Mouse (Mus musculus) hindbrain, embryonic 13.5 days (tissue): ENCODE data around the gene Dyx1c1. TPM values are rescaled to one million over a fixed set of nuclear protein-coding genes. Genes with fewer than 3 reads are reported as not detected.

Source experiments
- ATAC-seq: fragments of 200-750 bp; cut with Nextera tagmentation; 2 replicates; pipeline ENCODE4 v1.8.0; 2017; ENCODE audit warnings: moderate TSS enrichment; ENCODE audit not compliant: low FRiP score
- H3K27ac ChIP-seq: fragments of 300-500 bp; sonication (generic); 2 replicates; pipeline ENCODE4 v1.5.1; 2015; ENCODE audit warnings: inconsistent platforms, mild to moderate bottlenecking, moderate library complexity
- H3K27me3 ChIP-seq: fragments of 300-500 bp; sonication (generic); 2 replicates; pipeline ENCODE4 v1.6.1; 2015; ENCODE audit warnings: mild to moderate bottlenecking, inconsistent platforms
- H3K36me3 ChIP-seq: fragments of 300-500 bp; sonication (generic); 2 replicates; pipeline ENCODE4 v1.6.1; 2015; ENCODE audit warnings: mild to moderate bottlenecking, inconsistent platforms
- H3K4me1 ChIP-seq: fragments of 300-500 bp; sonication (generic); replicated peaks from 2 replicates; pipeline ENCODE4 v1.6.1; 2015; ENCODE audit warnings: inconsistent platforms
- H3K4me2 ChIP-seq: fragments of 300-500 bp; sonication (generic); 2 replicates; pipeline ENCODE4 v1.6.1; 2015; ENCODE audit warnings: inconsistent platforms, mild to moderate bottlenecking, moderate library complexity
- H3K4me3 ChIP-seq: fragments of 300-500 bp; sonication (generic); 2 replicates; pipeline ENCODE4 v1.5.1; 2015; ENCODE audit warnings: mild to moderate bottlenecking, inconsistent platforms
- H3K9ac ChIP-seq: fragments of 300-500 bp; sonication (generic); 2 replicates; pipeline ENCODE4 v1.6.1; 2015; ENCODE audit warnings: mild to moderate bottlenecking, inconsistent platforms
- H3K9me3 ChIP-seq: fragments of 300-500 bp; sonication (generic); 2 replicates; pipeline ENCODE4 v1.6.1; 2016; ENCODE audit warnings: inconsistent platforms
- WGBS: fragments of 180-500 bp; shearing (Covaris S2); methylation state at CpG from one replicate; pipeline ENCODE4 v1.1.7; 2015; 5-methylcytosine and 5-hydroxymethylcytosine counted together
- polyA plus RNA-seq: library from polyadenylated mRNA; unstranded; fragments of >200 nt; fragmentation: Nextera tagmentation; extraction: Ambion mirVana; gene quantifications from 2 replicates; pipeline ENCODE4 v1.2.1, GENCODE M21; 2015

Gene Dyx1c1
- polyA plus RNA-seq, 1 experiment from 2014 or later = 3.0 TPM

- Histone ChIP-seq H3K4me2 (no peak overlapping the region), H3K9ac (no peak overlapping the region), H3K27ac (no peak overlapping the region), H3K36me3 (peaks cover 44% of the 10 kb centered on the region), H3K4me3 (no peak overlapping the region), H3K27me3 (no peaks in the 10 kb centered on the region), H3K9me3 (no peaks in the 10 kb centered on the region), H3K4me1 (no peaks in the 10 kb centered on the region)
- 92% methylated on average over 1 of the region's 1 CpGs for WGBS
- no peak for ATAC-seq
These were observed 11.6 kb upstream of the Dyx1c1 start for GRCm38 (mm10) chr9:72947010-72947409.

DNA sequence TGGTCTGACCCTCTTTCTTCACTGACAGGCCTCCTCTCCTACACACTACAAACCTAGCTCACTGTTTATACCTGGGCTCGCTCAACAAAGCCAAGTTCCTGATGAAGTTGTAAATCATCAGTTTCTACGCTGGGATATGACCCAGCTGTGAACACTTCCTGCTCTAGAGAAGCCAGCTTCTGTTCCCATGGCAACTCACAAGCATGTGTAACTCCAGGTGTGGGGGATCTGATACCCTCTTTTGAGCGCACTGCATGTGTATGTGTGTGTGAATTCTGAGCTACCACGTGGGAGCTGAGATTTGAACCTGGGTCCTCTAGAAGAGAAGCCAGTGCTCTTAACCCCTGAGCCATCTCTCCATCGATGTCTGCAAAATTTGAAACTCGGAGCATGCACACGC lies 9.0 kb upstream of the Dyx1c1 start:
- no peak overlapping the region for H3K4me2 ChIP-seq
- no peaks in the 10 kb centered on the region for H3K4me1 ChIP-seq
- H3K4me3 ChIP-seq = no peak overlapping the region
- H3K27ac ChIP-seq = no peak overlapping the region
- whole genome bisulfite sequencing = 82% methylated on average over 7 of the region's 7 CpGs
- no peaks in the 10 kb centered on the region for H3K9me3 ChIP-seq
- no peaks in the 10 kb centered on the region for H3K27me3 ChIP-seq
- no peak for ATAC-seq
- peaks cover 30% of the 10 kb centered on the region for H3K36me3 ChIP-seq
- no peak overlapping the region for H3K9ac ChIP-seq

DNA sequence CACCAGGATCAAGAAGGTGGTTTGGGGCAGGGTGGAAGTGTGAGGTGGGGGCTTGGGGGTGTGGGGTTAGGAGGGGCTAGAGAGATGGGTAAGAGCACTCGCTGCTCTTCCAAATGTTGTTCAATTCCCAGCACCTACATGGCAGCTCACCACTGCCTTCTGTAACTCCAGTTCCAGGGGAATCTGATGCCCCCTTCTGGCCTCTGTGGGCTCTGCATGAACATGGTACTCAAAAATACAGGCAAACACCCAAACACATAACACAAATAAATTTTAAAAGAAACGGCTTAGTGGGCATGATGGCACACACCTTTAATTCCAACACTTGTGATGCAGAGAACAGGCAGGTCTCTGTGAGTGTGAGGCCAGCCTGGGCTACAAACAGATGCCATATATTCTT lies 3.8 kb upstream of the Dyx1c1 start:
- H3K27ac ChIP-seq = no peak overlapping the region
- no peaks in the 10 kb centered on the region for H3K36me3 ChIP-seq
- H3K4me2 ChIP-seq = no peak overlapping the region
- H3K9me3 ChIP-seq = no peaks in the 10 kb centered on the region
- H3K27me3 ChIP-seq = no peaks in the 10 kb centered on the region
- no peak overlapping the region for H3K4me3 ChIP-seq
- peaks cover 11% of the 10 kb centered on the region for H3K4me1 ChIP-seq
- WGBS = 53% methylated on average over 2 of the region's 2 CpGs
- no peak overlapping the region for H3K9ac ChIP-seq
- ATAC-seq = no peak

GRCm38 (mm10) chr9:72955546-72955945 lies 3.0 kb upstream of the Dyx1c1 start:
- H3K9ac ChIP-seq = no peak overlapping the region
- H3K9me3 ChIP-seq = no peaks in the 10 kb centered on the region
- peaks cover 11% of the 10 kb centered on the region for H3K4me1 ChIP-seq
- H3K27me3 ChIP-seq = no peaks in the 10 kb centered on the region
- H3K4me2 ChIP-seq = no peak overlapping the region
- H3K27ac ChIP-seq = no peak overlapping the region
- H3K36me3 ChIP-seq = no peaks in the 10 kb centered on the region
- ATAC-seq = no peak; the same call in 1 of the 2 replicates
- no peak overlapping the region for H3K4me3 ChIP-seq
- 22% methylated on average over 1 of the region's 1 CpGs for WGBS

- Histone ChIP-seq H3K27ac (no peak overlapping the region), H3K4me3 (no peak overlapping the region), H3K9me3 (no peaks in the 10 kb centered on the region), H3K4me2 (no peak overlapping the region), H3K9ac (no peak overlapping the region), H3K4me1 (peaks cover 11% of the 10 kb centered on the region), H3K36me3 (no peaks in the 10 kb centered on the region), H3K27me3 (no peaks in the 10 kb centered on the region)
- ATAC-seq = no peak
- 76% methylated on average over 8 of the region's 8 CpGs for WGBS
These were observed 2.8 kb downstream of the Dyx1c1 start for GRCm38 (mm10) chr9:72961346-72961745.

GRCm38 (mm10) chr9:72961959-72962358 lies 3.4 kb downstream of the Dyx1c1 start:
- H3K27me3 ChIP-seq = no peaks in the 10 kb centered on the region
- H3K9me3 ChIP-seq = no peaks in the 10 kb centered on the region
- no peak overlapping the region for H3K27ac ChIP-seq
- WGBS = 84% methylated on average over 15 of the region's 15 CpGs
- no peak overlapping the region for H3K9ac ChIP-seq
- H3K4me1 ChIP-seq = peaks cover 11% of the 10 kb centered on the region
- ATAC-seq = no peak
- H3K4me2 ChIP-seq = no peak overlapping the region
- H3K4me3 ChIP-seq = no peak overlapping the region
- H3K36me3 ChIP-seq = no peaks in the 10 kb centered on the region

DNA sequence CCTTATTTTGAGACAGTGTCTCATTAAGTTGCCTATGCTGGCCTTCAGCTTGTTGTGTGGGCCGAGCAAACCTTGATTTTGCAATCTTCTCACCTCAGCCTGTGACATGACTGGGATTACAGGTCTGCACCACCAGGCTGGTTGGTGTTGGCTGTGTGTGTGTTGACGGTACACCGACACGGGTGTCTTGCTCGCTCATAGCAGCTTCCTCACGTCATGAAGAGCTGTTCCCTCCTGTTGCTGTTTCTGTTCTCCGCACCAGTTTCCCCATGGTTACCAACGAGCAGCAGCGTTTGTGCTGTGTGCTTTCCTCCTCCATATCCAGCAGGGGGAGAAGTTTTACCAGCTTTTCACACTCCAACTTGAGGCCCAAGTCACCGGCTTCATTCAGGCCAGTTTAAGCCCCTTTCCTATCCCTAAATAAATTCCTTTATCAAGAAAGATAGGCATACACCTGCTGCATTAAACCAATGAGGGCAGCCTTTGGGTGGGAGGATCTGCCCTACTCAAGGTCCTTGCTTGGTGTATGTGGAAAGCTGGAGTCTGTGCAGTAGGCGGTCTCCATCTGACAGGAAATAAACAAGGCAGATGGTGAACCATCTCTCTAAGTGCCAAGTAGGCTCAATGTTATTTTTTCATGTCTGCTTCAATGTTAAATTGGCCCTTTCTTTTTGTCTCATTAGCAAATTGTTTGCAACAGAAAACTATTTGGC lies 9.9 kb downstream of the Dyx1c1 start:
- Histone ChIP-seq H3K4me3 (no peak overlapping the region), H3K4me2 (no peak overlapping the region), H3K9ac (no peak overlapping the region), H3K36me3 (no peaks in the 10 kb centered on the region), H3K9me3 (no peaks in the 10 kb centered on the region), H3K27ac (no peak overlapping the region), H3K4me1 (no peaks in the 10 kb centered on the region), H3K27me3 (no peaks in the 10 kb centered on the region)
- ATAC-seq = peak; percentile 63; the same call in 1 of the 2 replicates
- WGBS = 35% methylated on average over 11 of the region's 11 CpGs

DNA sequence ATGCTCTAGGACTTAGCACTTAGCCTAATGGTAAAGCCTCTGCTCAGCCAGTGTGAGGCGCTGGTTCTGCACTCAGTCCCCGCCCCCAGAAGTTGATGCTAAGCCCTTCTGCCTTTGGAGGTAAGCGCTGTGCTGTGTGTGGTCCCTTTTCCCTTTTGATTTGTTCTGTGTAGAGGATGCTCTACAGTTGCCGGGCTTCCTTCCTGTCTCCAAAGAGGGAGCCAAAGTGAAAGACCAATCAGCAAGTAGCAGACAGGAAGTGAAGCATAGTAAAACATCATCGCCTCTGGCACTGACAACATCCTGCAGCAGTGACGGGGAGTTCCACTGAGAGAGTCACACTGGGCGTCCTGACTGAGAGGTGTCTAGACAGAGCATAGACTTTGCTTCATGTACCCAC lies 11.3 kb downstream of the Dyx1c1 start:
- H3K4me2 ChIP-seq = no peak overlapping the region
- WGBS = 72% methylated on average over 7 of the region's 7 CpGs
- no peak overlapping the region for H3K9ac ChIP-seq
- H3K4me3 ChIP-seq = no peak overlapping the region
- no peaks in the 10 kb centered on the region for H3K9me3 ChIP-seq
- no peaks in the 10 kb centered on the region for H3K27me3 ChIP-seq
- H3K36me3 ChIP-seq = no peaks in the 10 kb centered on the region
- no peak for ATAC-seq
- H3K27ac ChIP-seq = no peak overlapping the region
- no peaks in the 10 kb centered on the region for H3K4me1 ChIP-seq

GRCm38 (mm10) chr9:72972435-72972834 lies 13.8 kb downstream of the Dyx1c1 start:
- Histone ChIP-seq H3K4me1 (no peaks in the 10 kb centered on the region), H3K27ac (no peak overlapping the region), H3K9ac (no peak overlapping the region), H3K36me3 (no peaks in the 10 kb centered on the region), H3K27me3 (no peaks in the 10 kb centered on the region), H3K4me2 (no peak overlapping the region), H3K9me3 (no peaks in the 10 kb centered on the region), H3K4me3 (no peak overlapping the region)
- ATAC-seq = no peak
- 89% methylated on average over 5 of the region's 5 CpGs for WGBS

- H3K36me3 ChIP-seq = no peaks in the 10 kb centered on the region
- H3K4me2 ChIP-seq = no peak overlapping the region
- no peaks in the 10 kb centered on the region for H3K4me1 ChIP-seq
- ATAC-seq = no peak
- H3K4me3 ChIP-seq = no peak overlapping the region
- H3K9me3 ChIP-seq = no peaks in the 10 kb centered on the region
- H3K27me3 ChIP-seq = no peaks in the 10 kb centered on the region
- H3K9ac ChIP-seq = no peak overlapping the region
- no peak overlapping the region for H3K27ac ChIP-seq
These were observed 14.4 kb downstream of the Dyx1c1 start for GRCm38 (mm10) chr9:72972984-72973383.

DNA sequence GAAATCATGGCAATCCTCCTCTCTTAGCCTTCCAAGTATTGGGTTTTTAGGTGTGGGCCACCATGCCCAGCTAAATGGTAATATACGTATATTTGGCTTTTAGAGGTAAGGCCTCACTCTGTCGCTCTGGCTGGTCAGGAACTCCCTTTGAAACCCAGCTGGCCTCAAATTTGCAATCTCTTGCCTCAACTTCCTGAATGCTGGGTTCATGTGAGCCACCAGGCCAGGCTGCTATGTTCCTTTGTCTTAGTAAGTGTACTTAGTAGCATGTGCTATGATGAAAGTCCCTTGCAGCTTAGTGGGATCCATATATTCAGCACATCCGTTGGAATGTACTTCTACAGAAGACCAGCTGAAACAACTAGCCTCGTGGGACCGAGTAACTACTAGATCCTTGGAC lies 16.1 kb downstream of the Dyx1c1 start:
- Histone ChIP-seq H3K4me2 (no peak overlapping the region), H3K27ac (no peak overlapping the region), H3K9ac (no peak overlapping the region), H3K36me3 (no peaks in the 10 kb centered on the region), H3K9me3 (no peaks in the 10 kb centered on the region), H3K27me3 (no peaks in the 10 kb centered on the region), H3K4me1 (no peaks in the 10 kb centered on the region), H3K4me3 (no peak overlapping the region)
- 90% methylated on average over 5 of the region's 5 CpGs for WGBS
- no peak for ATAC-seq

DNA sequence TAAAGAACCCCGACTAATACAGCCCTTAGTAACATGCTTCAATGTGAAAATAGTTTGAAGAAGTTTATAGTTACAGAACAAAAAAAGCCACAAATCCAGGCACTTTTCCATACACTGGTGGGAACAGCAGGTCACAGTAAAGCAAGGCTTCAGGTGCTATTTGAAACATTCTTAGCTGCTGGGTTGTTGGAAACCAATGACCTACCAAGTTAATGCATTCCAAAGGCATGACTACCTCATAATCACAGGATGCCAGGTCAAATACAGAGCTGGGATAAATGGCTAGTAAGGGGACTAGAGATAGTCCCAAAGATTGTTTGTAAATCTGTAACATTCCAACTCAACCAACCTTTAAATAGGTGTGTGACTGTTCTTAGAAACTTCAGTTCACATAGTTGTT lies 16.7 kb downstream of the Dyx1c1 start:
- Histone ChIP-seq H3K27me3 (no peaks in the 10 kb centered on the region), H3K4me1 (no peaks in the 10 kb centered on the region), H3K4me3 (no peak overlapping the region), H3K9ac (no peak overlapping the region), H3K27ac (no peak overlapping the region), H3K9me3 (no peaks in the 10 kb centered on the region), H3K36me3 (no peaks in the 10 kb centered on the region), H3K4me2 (no peak overlapping the region)
- no peak for ATAC-seq
- WGBS = 94% methylated on average over 1 of the region's 1 CpGs

GRCm38 (mm10) chr9:72983066-72983465 lies 24.5 kb downstream of the Dyx1c1 start:
- Histone ChIP-seq H3K9me3 (no peaks in the 10 kb centered on the region), H3K4me2 (no peak overlapping the region), H3K27ac (no peak overlapping the region), H3K36me3 (no peaks in the 10 kb centered on the region), H3K27me3 (no peaks in the 10 kb centered on the region), H3K4me1 (peaks cover 25% of the 10 kb centered on the region), H3K9ac (no peak overlapping the region), H3K4me3 (no peak overlapping the region)
- WGBS = 63% methylated on average over 2 of the region's 2 CpGs
- ATAC-seq = no peak
